Mouse (Mus musculus): ENCODE results near the gene Tbc1d1. TPM values are rescaled to one million over a fixed set of nuclear protein-coding genes. Genes with fewer than 3 reads are reported as not detected.

Tbc1d1 gene
- total RNA-seq, 2 experiments from 2014 or later, result 35.5 to 36.8 TPM

- no peak for DNase-seq
Measured at GRCm38 (mm10) chr5:64386996-64387395, 230.9 kb downstream of the Tbc1d1 start.

- no peak for DNase-seq
Measured at GRCm38 (mm10) chr5:64389202-64389929, 233.3 kb downstream of the Tbc1d1 start.

GRCm38 (mm10) chr5:64391346-64391745 lies 235.2 kb downstream of the Tbc1d1 start:
- no peak for DNase-seq

- DNase-seq, result no peak
Measured at GRCm38 (mm10) chr5:64392426-64393020, 236.4 kb downstream of the Tbc1d1 start.

- no peak for DNase-seq
Measured at GRCm38 (mm10) chr5:64393530-64393929, 237.4 kb downstream of the Tbc1d1 start.

GRCm38 (mm10) chr5:64398155-64398554 lies 242.1 kb downstream of the Tbc1d1 start:
- DNase-seq, result no peak

- DNase-seq, result no peak
Measured at GRCm38 (mm10) chr5:64400742-64401141, 244.6 kb downstream of the Tbc1d1 start.

Small RNA genes lying within 50 kb of the gene (microRNA-seq; reads per million reads assigned to microRNA genes)
- gene Gm22395, result 0 reads per million in 2 experiments

Other genes with a start within 250 kb of the Tbc1d1 start
- gene Rell1, start 187.4 kb upstream of the Tbc1d1 start, total RNA-seq (2021), result 10 to 100 TPM; 16.0 to 16.3 TPM
- 1 to 10 TPM; 7.0 to 8.5 TPM for gene Pgm2, start 63.4 kb upstream of the Tbc1d1 start, total RNA-seq (2021)

All from gastrocnemius, postnatal 10 days (tissue).